Mouse (Mus musculus): ENCODE results near the gene Snapc4. TPM values are rescaled to one million over a fixed set of nuclear protein-coding genes. Genes with fewer than 3 reads are reported as not detected.
A peak's percentile ranks its signal among the peaks of the same experiment; 100 is the strongest.

Gene Snapc4
- polyA plus RNA-seq, 1 experiment from 2014 or later = 18.3 TPM

GRCm38 (mm10) chr2:26352291-26352910, 28.1 kb downstream of the Snapc4 start:
- no peak overlapping the region for H3K27ac ChIP-seq (replicated peaks in 1 of 2; ENCODE audit: control insufficient read depth in 1 of 2, insufficient read depth in 1 of 2, low read depth in 2 of 2, low read length in 2 of 2)
- no peaks in the 10 kb centered on the region for H3K27me3 ChIP-seq (ENCODE audit: control insufficient read depth, insufficient read depth, low read length)
- peaks cover 31% of the 10 kb centered on the region for H3K36me3 ChIP-seq (ENCODE audit: control insufficient read depth, insufficient read depth, low read length)
- peak overlapping the region; percentile 89 to 93 for H3K4me3 ChIP-seq (ENCODE audit: control insufficient read depth in 1 of 2, insufficient read depth in 1 of 2, low read depth in 1 of 2, low read length in 2 of 2)
- ATAC-seq (ENCODE audit: insufficient number of reproducible peaks, insufficient read depth, low FRiP score, low read depth) = no peak
- no peaks in the 10 kb centered on the region for H3K9me3 ChIP-seq (ENCODE audit: control insufficient read depth, low read length)
- H3K4me1 ChIP-seq (ENCODE audit: control insufficient read depth in 2 of 2, insufficient read depth in 2 of 2, low read length in 2 of 2) = peaks cover 14 to 15% of the 10 kb centered on the region in 2 experiments
- peak overlapping the region; percentile 96 for H3K9ac ChIP-seq (ENCODE audit: low read length)
- 3% methylated on average over 36 of the region's 36 CpGs for WGBS
- peak overlapping the region; percentile 93 for H3K4me2 ChIP-seq (ENCODE audit: low read length)

DNA sequence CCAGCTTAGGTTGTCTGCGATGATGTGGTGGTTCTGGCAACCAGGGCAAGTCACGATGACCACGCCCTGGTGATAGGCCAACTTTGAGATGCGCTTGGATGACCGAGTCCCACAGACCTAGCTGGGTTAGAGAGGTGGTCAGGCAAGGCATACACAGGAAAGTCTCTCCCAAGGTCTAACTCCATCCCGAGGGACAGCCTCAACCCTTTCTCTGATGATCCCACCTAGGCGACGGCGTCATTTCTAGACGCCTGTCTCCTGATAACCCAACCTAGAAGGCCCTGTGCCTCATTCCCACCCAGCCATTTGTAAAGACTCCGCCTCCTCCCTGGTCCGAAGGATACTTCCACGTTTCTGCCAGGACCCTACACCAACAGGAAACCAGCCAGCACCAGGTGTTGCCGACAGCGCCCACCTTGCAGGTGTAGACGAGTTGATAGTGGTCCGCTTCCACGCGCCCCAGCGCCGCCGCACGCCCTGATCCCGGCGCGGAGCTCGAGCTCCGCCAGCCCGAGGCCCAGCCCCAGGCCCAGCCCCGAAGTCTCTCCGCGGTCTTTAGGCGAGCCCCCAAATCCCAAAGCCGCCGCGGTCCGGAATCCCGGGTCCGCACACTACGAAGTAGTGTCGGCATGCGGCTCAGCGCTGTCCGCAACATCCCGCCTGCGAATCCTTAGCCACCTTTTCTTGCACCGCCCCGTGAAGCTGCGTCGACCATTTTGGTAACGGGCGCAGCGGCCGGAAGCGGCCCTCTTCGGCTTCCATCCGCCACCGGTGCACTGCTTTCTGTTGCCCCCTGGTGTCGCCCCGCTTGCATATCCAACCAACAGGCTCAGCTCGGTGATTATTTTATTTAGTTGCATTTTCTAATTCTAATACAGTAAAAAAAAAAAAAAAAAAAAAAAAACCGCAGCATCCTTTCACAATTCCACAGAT, 28.8 kb downstream of the Snapc4 start, which contains the start of gene Dnlz:
Dnlz (minus strand) TSS at position 753 of the 933 bp plus-strand sequence.
- ATAC-seq (ENCODE audit: insufficient number of reproducible peaks, insufficient read depth, low FRiP score, low read depth) = peak; percentile 46; the same call in 1 of the 2 replicates
- Histone ChIP-seq H3K4me3 (ENCODE audit: control insufficient read depth in 1 of 2, insufficient read depth in 1 of 2, low read depth in 1 of 2, low read length in 2 of 2) (peak within 1 kb of the TSS; percentile 89 to 93), H3K4me2 (ENCODE audit: low read length) (peak within 1 kb of the TSS; percentile 93), H3K27me3 (ENCODE audit: control insufficient read depth, insufficient read depth, low read length) (no peaks in the 10 kb centered on the region), H3K27ac (replicated peaks in 1 of 2; ENCODE audit: control insufficient read depth in 1 of 2, insufficient read depth in 1 of 2, low read depth in 2 of 2, low read length in 2 of 2) (peak within 1 kb of the TSS; percentile 62 to 80), H3K9ac (ENCODE audit: low read length) (peak within 1 kb of the TSS; percentile 96), H3K9me3 (ENCODE audit: control insufficient read depth, low read length) (no peaks in the 10 kb centered on the region), H3K4me1 (ENCODE audit: control insufficient read depth in 2 of 2, insufficient read depth in 2 of 2, low read length in 2 of 2) (peaks cover 14 to 15% of the 10 kb centered on the region in 2 experiments), H3K36me3 (ENCODE audit: control insufficient read depth, insufficient read depth, low read length) (peaks cover 39% of the 10 kb centered on the region)
- 3% methylated on average over 62 of the region's 62 CpGs for whole genome bisulfite sequencing

DNA sequence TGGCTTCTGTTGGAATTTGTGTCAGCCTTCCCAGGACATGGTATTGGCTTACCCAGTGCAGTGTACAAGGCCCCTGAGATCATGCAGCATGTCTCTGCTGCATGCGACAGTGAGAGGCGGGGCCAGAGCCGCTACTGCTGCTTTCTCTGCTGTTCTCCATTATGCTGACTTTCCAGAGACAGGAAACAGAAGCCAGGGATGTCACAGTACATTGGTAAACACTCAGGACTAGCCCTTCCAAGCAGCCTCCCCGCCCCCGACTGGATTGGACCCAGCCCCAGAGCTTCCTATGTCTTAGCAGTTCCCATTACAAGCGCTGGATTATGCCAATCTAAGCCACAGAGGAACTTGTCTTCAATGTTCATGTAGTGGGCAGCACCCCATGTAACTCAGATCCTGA, 32.2 kb downstream of the Snapc4 start:
- peaks cover 70% of the 10 kb centered on the region for H3K36me3 ChIP-seq (ENCODE audit: control insufficient read depth, insufficient read depth, low read length)

GRCm38 (mm10) chr2:26342609-26343490, 37.6 kb downstream of the Snapc4 start:
- no peaks in the 10 kb centered on the region for H3K9me3 ChIP-seq (ENCODE audit: control insufficient read depth, low read length)
- peak; percentile 15; the same call in 1 of the 2 replicates for ATAC-seq (ENCODE audit: insufficient number of reproducible peaks, insufficient read depth, low FRiP score, low read depth)
- H3K27ac ChIP-seq (replicated peaks in 1 of 2; ENCODE audit: control insufficient read depth in 1 of 2, insufficient read depth in 1 of 2, low read depth in 2 of 2, low read length in 2 of 2) = peak overlapping the region; percentile 93 to 98
- H3K4me3 ChIP-seq (ENCODE audit: control insufficient read depth in 1 of 2, insufficient read depth in 1 of 2, low read depth in 1 of 2, low read length in 2 of 2) = no peak overlapping the region
- H3K36me3 ChIP-seq (ENCODE audit: control insufficient read depth, insufficient read depth, low read length) = peaks cover 61% of the 10 kb centered on the region
- peaks cover 51% of the 10 kb centered on the region in 2 experiments for H3K4me1 ChIP-seq (ENCODE audit: control insufficient read depth in 2 of 2, insufficient read depth in 2 of 2, low read length in 2 of 2)
- peak overlapping the region; percentile 22 for H3K4me2 ChIP-seq (ENCODE audit: low read length)
- no peaks in the 10 kb centered on the region for H3K27me3 ChIP-seq (ENCODE audit: control insufficient read depth, insufficient read depth, low read length)
- 48% methylated on average over 11 of the region's 11 CpGs for WGBS
- H3K9ac ChIP-seq (ENCODE audit: low read length) = peak overlapping the region; percentile 23; the same call in 1 of the 2 replicates

More for the DNA sequence above, 32.2 kb downstream of the Snapc4 start:
- no peak overlapping the region for H3K4me2 ChIP-seq (ENCODE audit: low read length)
- H3K27me3 ChIP-seq (ENCODE audit: control insufficient read depth, insufficient read depth, low read length) = no peaks in the 10 kb centered on the region
- 46% methylated on average over 6 of the region's 6 CpGs for WGBS
- H3K9ac ChIP-seq (ENCODE audit: low read length) = no peak overlapping the region
- no peak overlapping the region for H3K4me3 ChIP-seq (ENCODE audit: control insufficient read depth in 1 of 2, insufficient read depth in 1 of 2, low read depth in 1 of 2, low read length in 2 of 2)
- H3K27ac ChIP-seq (replicated peaks in 1 of 2; ENCODE audit: control insufficient read depth in 1 of 2, insufficient read depth in 1 of 2, low read depth in 2 of 2, low read length in 2 of 2) = peak overlapping the region; percentile 49 to 64; a peak in 3 of 4 replicates
- H3K4me1 ChIP-seq (ENCODE audit: control insufficient read depth in 2 of 2, insufficient read depth in 2 of 2, low read length in 2 of 2) = peaks cover 17 to 18% of the 10 kb centered on the region in 2 experiments
- ATAC-seq (ENCODE audit: insufficient number of reproducible peaks, insufficient read depth, low FRiP score, low read depth) = no peak
- H3K9me3 ChIP-seq (ENCODE audit: control insufficient read depth, low read length) = no peaks in the 10 kb centered on the region

DNA sequence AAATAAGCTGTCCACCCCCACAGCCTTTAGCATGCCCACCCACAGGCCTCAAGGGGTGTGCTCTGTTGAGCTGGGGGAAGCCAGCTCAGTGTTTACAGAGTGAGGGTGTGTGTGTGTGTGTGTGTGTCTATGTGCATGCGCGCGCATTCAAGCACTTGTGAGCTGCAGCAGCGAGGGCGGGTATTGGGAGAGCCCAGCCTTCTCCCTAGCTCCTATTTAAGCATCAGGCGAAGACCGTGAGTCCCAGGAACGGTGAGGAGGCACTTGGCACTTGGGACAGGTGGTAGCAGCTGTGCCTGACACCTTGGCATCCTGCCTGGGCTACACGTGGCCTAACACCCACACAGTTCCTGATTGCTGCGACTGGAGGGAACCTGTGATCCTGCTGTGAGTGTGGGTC, 38.4 kb downstream of the Snapc4 start:
- Histone ChIP-seq H3K9ac (ENCODE audit: low read length) (peak overlapping the region; percentile 62), H3K4me1 (ENCODE audit: control insufficient read depth in 2 of 2, insufficient read depth in 2 of 2, low read length in 2 of 2) (peaks cover 51% of the 10 kb centered on the region in 2 experiments), H3K4me3 (ENCODE audit: control insufficient read depth in 1 of 2, insufficient read depth in 1 of 2, low read depth in 1 of 2, low read length in 2 of 2) (no peak overlapping the region)

DNA sequence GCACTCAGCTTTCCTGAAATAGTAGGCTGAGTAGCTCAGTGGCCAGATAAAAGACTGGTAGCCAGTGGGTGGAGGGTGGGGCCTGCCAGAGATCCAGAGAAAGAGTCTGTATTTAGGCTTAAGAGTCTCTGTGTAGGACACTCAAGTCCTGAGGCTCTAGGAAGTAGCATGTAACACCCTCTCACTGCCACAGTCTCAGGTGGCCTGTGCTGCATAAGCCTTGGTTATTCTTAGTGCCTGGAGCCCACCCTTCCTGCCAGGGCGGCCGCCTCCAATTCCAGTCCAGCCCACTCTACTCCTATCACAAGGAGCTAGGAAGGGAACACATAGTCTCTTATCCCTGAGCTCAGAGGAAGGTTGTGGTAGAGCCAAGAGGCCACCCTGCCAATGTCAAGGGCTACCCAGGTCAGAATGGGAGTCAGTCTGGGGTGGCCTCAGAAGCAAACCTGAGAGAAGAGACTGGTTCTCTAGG, 38.9 kb downstream of the Snapc4 start:
- Histone ChIP-seq H3K4me3 (ENCODE audit: control insufficient read depth in 1 of 2, insufficient read depth in 1 of 2, low read depth in 1 of 2, low read length in 2 of 2) (no peak overlapping the region), H3K27ac (replicated peaks in 1 of 2; ENCODE audit: control insufficient read depth in 1 of 2, insufficient read depth in 1 of 2, low read depth in 2 of 2, low read length in 2 of 2) (peak overlapping the region; percentile 93 to 98), H3K27me3 (ENCODE audit: control insufficient read depth, insufficient read depth, low read length) (no peaks in the 10 kb centered on the region), H3K9me3 (ENCODE audit: control insufficient read depth, low read length) (no peaks in the 10 kb centered on the region), H3K4me1 (ENCODE audit: control insufficient read depth in 2 of 2, insufficient read depth in 2 of 2, low read length in 2 of 2) (peaks cover 51% of the 10 kb centered on the region in 2 experiments), H3K4me2 (ENCODE audit: low read length) (peak overlapping the region; percentile 55), H3K36me3 (ENCODE audit: control insufficient read depth, insufficient read depth, low read length) (peaks cover 48% of the 10 kb centered on the region), H3K9ac (ENCODE audit: low read length) (peak overlapping the region; percentile 62)
- WGBS = 9% methylated on average over 2 of the region's 2 CpGs
- peak; percentile 34 for ATAC-seq (ENCODE audit: insufficient number of reproducible peaks, insufficient read depth, low FRiP score, low read depth)

More for the DNA sequence above, 38.4 kb downstream of the Snapc4 start:
- H3K36me3 ChIP-seq (ENCODE audit: control insufficient read depth, insufficient read depth, low read length) = peaks cover 53% of the 10 kb centered on the region
- peak overlapping the region; percentile 93 to 98 for H3K27ac ChIP-seq (replicated peaks in 1 of 2; ENCODE audit: control insufficient read depth in 1 of 2, insufficient read depth in 1 of 2, low read depth in 2 of 2, low read length in 2 of 2)
- H3K4me2 ChIP-seq (ENCODE audit: low read length) = peak overlapping the region; percentile 55
- H3K9me3 ChIP-seq (ENCODE audit: control insufficient read depth, low read length) = no peaks in the 10 kb centered on the region
- peak; percentile 75 for ATAC-seq (ENCODE audit: insufficient number of reproducible peaks, insufficient read depth, low FRiP score, low read depth)
- 18% methylated on average over 10 of the region's 10 CpGs for WGBS
- H3K27me3 ChIP-seq (ENCODE audit: control insufficient read depth, insufficient read depth, low read length) = no peaks in the 10 kb centered on the region

DNA sequence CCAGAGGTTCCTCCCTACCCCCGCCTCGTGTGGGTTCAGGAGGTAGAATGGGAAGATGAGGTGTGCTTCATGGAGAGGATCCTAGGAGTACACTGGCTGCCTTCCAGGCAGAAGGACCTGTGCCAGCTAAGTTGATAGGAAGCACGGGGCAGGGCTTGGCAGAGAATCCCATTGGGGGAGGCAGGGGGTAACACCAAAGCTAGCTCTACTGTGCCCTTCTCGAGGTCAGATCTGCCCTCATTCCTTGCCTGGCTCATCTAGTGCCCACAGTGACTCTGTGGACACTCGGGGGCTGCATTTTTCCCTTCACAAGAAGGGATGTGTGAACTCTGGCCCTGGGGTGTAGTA, 41.3 kb downstream of the Snapc4 start:
- Histone ChIP-seq H3K4me2 (ENCODE audit: low read length) (peak overlapping the region; percentile 46), H3K9ac (ENCODE audit: low read length) (peak overlapping the region; percentile 52), H3K4me1 (ENCODE audit: control insufficient read depth in 2 of 2, insufficient read depth in 2 of 2, low read length in 2 of 2) (peaks cover 51% of the 10 kb centered on the region in 2 experiments), H3K9me3 (ENCODE audit: control insufficient read depth, low read length) (no peaks in the 10 kb centered on the region), H3K27me3 (ENCODE audit: control insufficient read depth, insufficient read depth, low read length) (no peaks in the 10 kb centered on the region), H3K27ac (replicated peaks in 1 of 2; ENCODE audit: control insufficient read depth in 1 of 2, insufficient read depth in 1 of 2, low read depth in 2 of 2, low read length in 2 of 2) (peak overlapping the region; percentile 61 to 98), H3K36me3 (ENCODE audit: control insufficient read depth, insufficient read depth, low read length) (peaks cover 25% of the 10 kb centered on the region), H3K4me3 (ENCODE audit: control insufficient read depth in 1 of 2, insufficient read depth in 1 of 2, low read depth in 1 of 2, low read length in 2 of 2) (no peak overlapping the region)
- ATAC-seq (ENCODE audit: insufficient number of reproducible peaks, insufficient read depth, low FRiP score, low read depth) = peak; percentile 20; the same call in 1 of the 2 replicates
- WGBS = 48% methylated on average over 5 of the region's 5 CpGs
